Mouse (Mus musculus): ENCODE measurements around the gene Arhgef12. TPM values are rescaled to one million over a fixed set of nuclear protein-coding genes. Genes with fewer than 3 reads are reported as not detected.

Arhgef12 gene
- total RNA-seq, 2 experiments from 2014 or later = 149 to 151 TPM

GRCm38 (mm10) chr9:42932146-42932545 is 174.9 kb downstream of the Arhgef12 start:
- DNase-seq (ENCODE audit: low spot score in 2 of 2) = no peak

GRCm38 (mm10) chr9:42927498-42927897 is 179.5 kb downstream of the Arhgef12 start:
- DNase-seq (ENCODE audit: low spot score in 2 of 2) = no peak

- no peak for DNase-seq (ENCODE audit: low spot score in 2 of 2)
Observed at GRCm38 (mm10) chr9:42926564-42926963, 180.5 kb downstream of the Arhgef12 start.

- no peak for DNase-seq (ENCODE audit: low spot score in 2 of 2)
Observed at GRCm38 (mm10) chr9:42921830-42922229, 185.2 kb downstream of the Arhgef12 start.

- DNase-seq (ENCODE audit: low spot score in 2 of 2) = peak in 1 of 2 experiments; percentile 48
Observed at GRCm38 (mm10) chr9:42920190-42920589, 186.8 kb downstream of the Arhgef12 start.

GRCm38 (mm10) chr9:42917911-42918310 is 189.1 kb downstream of the Arhgef12 start:
- peak; percentile 81 to 92 for DNase-seq (ENCODE audit: low spot score in 2 of 2)

Other genes with a start within 250 kb of the Arhgef12 start
- gene Grik4, start 162.7 kb downstream of the Arhgef12 start, total RNA-seq (2021) = 10 to 100 TPM; 50.7 to 54.9 TPM
- gene Tmem136, start 9.3 kb upstream of the Arhgef12 start, total RNA-seq (2021) = 10 to 100 TPM; 18.0 to 19.2 TPM
- gene Pou2f3, start 103.1 kb upstream of the Arhgef12 start, total RNA-seq (2021) = under 1 TPM; 0.38 to 0.52 TPM
- 10 to 100 TPM; 19.2 to 20.3 TPM for gene Oaf, start 132.7 kb upstream of the Arhgef12 start, total RNA-seq (2021)
- gene Trim29, start 203.6 kb upstream of the Arhgef12 start, total RNA-seq (2021) = under 1 TPM; 0.23 to 0.69 TPM